Mouse (Mus musculus) liver, embryonic 12.5 days (tissue): ENCODE measurements around the gene Drg2. TPM values are rescaled to one million over a fixed set of nuclear protein-coding genes. Genes with fewer than 3 reads are reported as not detected.

Experiments
- ATAC-seq: fragments of 200-750 bp; cut with Nextera tagmentation; 2 replicates; pipeline ENCODE4 v1.8.0; 2017; ENCODE audit warnings: moderate number of reproducible peaks, mild to moderate bottlenecking, moderate library complexity
- H3K27ac ChIP-seq: fragments of 300-500 bp; sonication (generic); 2 replicates; pipeline ENCODE4 v1.5.1; 2016; ENCODE audit warnings: mild to moderate bottlenecking
- H3K27me3 ChIP-seq: fragments of 300-500 bp; sonication (generic); replicated peaks from 2 replicates; pipeline ENCODE4 v1.6.1; 2016; ENCODE audit warnings: mild to moderate bottlenecking, moderate library complexity
- H3K36me3 ChIP-seq: fragments of 300-500 bp; sonication (generic); 2 replicates; pipeline ENCODE4 v1.6.1; 2016; ENCODE audit warnings: mild to moderate bottlenecking, moderate library complexity
- H3K4me1 ChIP-seq: fragments of 300-500 bp; sonication (generic); 2 replicates; pipeline ENCODE4 v1.6.1; 2016
- H3K4me2 ChIP-seq: fragments of 300-500 bp; sonication (generic); 2 replicates; pipeline ENCODE4 v1.6.1; 2016; ENCODE audit warnings: mild to moderate bottlenecking, moderate library complexity
- H3K4me3 ChIP-seq: fragments of 300-500 bp; sonication (generic); 2 replicates; pipeline ENCODE4 v1.5.1; 2016; ENCODE audit warnings: mild to moderate bottlenecking, moderate library complexity
- H3K9ac ChIP-seq: fragments of 300-500 bp; sonication (generic); 2 replicates; pipeline ENCODE4 v1.6.1; 2016; ENCODE audit warnings: mild to moderate bottlenecking, moderate library complexity
- H3K9me3 ChIP-seq: fragments of 300-500 bp; sonication (generic); replicated peaks from 2 replicates; pipeline ENCODE4 v1.6.1; 2016; ENCODE audit warnings: mild to moderate bottlenecking, moderate library complexity
- WGBS: fragments of 180-500 bp; shearing (Covaris S2); methylation state at CpG from one replicate; pipeline ENCODE4 v1.1.7; 2016; ENCODE audit not compliant: insufficient replicate concordance; 5-methylcytosine and 5-hydroxymethylcytosine counted together
- polyA plus RNA-seq: library from polyadenylated mRNA; unstranded; fragments of >200 nt; fragmentation: Nextera tagmentation; extraction: Ambion mirVana; gene quantifications from 2 replicates; pipeline ENCODE4 v1.2.1, GENCODE M21; 2016

The Drg2 gene
- polyA plus RNA-seq, 1 experiment from 2014 or later, result 61.7 TPM

DNA sequence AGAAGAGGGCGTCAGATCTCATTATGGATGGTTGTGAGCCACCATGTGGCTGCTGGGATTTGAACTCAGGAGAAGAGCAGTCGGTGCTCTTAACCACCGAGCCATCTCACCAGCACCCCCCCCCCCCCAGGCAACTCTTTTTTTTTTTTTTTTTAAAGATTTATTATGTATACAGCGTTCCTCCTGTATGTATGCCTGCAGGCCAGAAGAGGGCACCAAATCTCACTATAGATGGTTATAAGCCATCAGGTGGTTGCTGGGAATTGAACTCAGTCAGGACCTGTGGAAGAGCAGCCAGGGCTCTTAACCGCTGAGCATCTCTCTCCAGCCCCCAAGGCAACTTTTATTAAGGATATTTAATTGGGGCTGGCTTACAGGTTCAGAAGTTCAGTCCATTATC, 20.1 kb downstream of the Drg2 start:
- WGBS, result 73% methylated on average over 5 of the region's 5 CpGs
- ATAC-seq, result no peak

DNA sequence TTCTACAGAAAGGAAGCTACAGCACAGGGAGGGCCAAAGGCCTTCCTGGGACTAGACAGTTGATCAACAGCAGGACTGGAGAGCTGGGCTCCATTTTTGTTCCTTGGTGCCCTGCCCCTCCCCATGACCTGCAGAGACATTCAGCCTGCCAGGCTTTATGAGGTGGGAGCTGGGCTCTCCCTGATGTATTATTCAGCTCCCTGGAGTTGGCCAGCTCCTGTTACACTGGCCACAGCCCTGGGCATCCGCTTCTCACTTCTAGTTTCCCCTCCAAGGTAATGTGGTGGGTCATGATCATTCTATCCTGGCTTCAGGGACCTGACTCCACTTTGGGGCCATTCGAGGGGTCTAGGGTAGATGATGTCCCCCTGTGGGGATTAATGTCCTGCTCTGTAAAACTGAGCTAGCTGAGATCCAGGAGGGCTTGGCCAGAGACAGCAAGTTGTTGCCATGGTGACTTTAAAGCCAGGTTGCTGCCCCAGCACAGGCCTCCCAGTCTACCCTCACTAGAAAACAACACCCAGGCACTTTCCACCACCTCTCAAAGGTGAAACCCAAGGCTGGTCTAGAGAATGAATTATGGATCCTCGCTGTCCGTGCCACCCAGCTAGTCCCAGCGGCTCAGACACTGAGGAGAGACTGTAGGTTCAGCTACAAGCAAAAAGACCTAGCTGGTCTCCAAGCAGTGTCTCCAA, 21.4 kb downstream of the Drg2 start:
- H3K36me3 ChIP-seq, result no peaks in the 10 kb centered on the region
- ATAC-seq, result no peak
- H3K27me3 ChIP-seq, result peaks cover 33% of the 10 kb centered on the region
- H3K4me1 ChIP-seq, result peaks cover 20% of the 10 kb centered on the region
- no peak overlapping the region for H3K27ac ChIP-seq
- no peak overlapping the region for H3K4me2 ChIP-seq
- H3K4me3 ChIP-seq, result no peak overlapping the region
- no peak overlapping the region for H3K9ac ChIP-seq
- whole genome bisulfite sequencing, result 75% methylated on average over 5 of the region's 5 CpGs
- no peaks in the 10 kb centered on the region for H3K9me3 ChIP-seq

More for the DNA sequence above, 20.1 kb downstream of the Drg2 start:
- no peak overlapping the region for H3K4me3 ChIP-seq
- H3K27ac ChIP-seq, result no peak overlapping the region
- no peaks in the 10 kb centered on the region; the same call in 1 of the 2 replicates for H3K36me3 ChIP-seq
- peaks cover 10% of the 10 kb centered on the region for H3K4me1 ChIP-seq
- no peak overlapping the region for H3K9ac ChIP-seq
- no peak overlapping the region for H3K4me2 ChIP-seq
- H3K9me3 ChIP-seq, result no peaks in the 10 kb centered on the region
- peaks cover 21% of the 10 kb centered on the region for H3K27me3 ChIP-seq

GRCm38 (mm10) chr11:60478121-60478520, 23.7 kb downstream of the Drg2 start:
- Histone ChIP-seq H3K36me3 (no peaks in the 10 kb centered on the region), H3K27me3 (peaks cover 44% of the 10 kb centered on the region), H3K9me3 (no peaks in the 10 kb centered on the region), H3K4me2 (peak overlapping the region; percentile 52), H3K4me1 (peaks cover 20% of the 10 kb centered on the region), H3K27ac (no peak overlapping the region), H3K4me3 (0 out of 2 replicates have a peak overlapping the region, but pooled peaks have one; percentile 6), H3K9ac (no peak overlapping the region)
- ATAC-seq, result peak; percentile 44; the same call in 1 of the 2 replicates
- WGBS, result 33% methylated on average over 17 of the region's 17 CpGs

DNA sequence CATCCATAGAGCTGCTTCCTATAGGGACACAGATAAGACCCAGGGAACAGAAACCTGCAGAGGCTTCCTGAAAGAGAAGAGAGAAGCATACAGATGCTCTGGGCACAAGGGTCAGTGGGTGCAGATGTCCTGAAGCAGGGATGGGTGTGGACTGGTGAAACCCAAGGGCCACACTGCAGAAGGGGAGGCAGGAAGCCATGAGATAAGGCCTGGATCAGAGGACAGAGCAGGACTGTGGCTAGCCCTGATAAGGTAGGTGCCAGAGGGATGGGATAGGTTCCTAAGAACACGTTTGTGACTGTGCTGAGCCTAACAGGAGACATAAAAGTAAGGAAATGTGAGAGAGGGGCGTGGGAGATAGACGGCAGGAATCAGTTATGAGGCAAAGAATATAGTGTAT, 31.9 kb downstream of the Drg2 start:
- peak overlapping the region; percentile 51 for H3K9ac ChIP-seq
- H3K4me2 ChIP-seq, result peak overlapping the region; percentile 60
- no peaks in the 10 kb centered on the region for H3K36me3 ChIP-seq
- no peaks in the 10 kb centered on the region for H3K9me3 ChIP-seq
- H3K4me1 ChIP-seq, result peaks cover 41% of the 10 kb centered on the region
- peak; percentile 99 for ATAC-seq
- H3K27ac ChIP-seq, result peak overlapping the region; percentile 81
- peak overlapping the region; percentile 4; the same call in 1 of the 2 replicates for H3K4me3 ChIP-seq
- H3K27me3 ChIP-seq, result peaks cover 22% of the 10 kb centered on the region
- WGBS, result 9% methylated on average over 3 of the region's 3 CpGs

- WGBS, result 70% methylated on average over 5 of the region's 5 CpGs
Observed at GRCm38 (mm10) chr11:60492726-60493125, 38.3 kb downstream of the Drg2 start.

DNA sequence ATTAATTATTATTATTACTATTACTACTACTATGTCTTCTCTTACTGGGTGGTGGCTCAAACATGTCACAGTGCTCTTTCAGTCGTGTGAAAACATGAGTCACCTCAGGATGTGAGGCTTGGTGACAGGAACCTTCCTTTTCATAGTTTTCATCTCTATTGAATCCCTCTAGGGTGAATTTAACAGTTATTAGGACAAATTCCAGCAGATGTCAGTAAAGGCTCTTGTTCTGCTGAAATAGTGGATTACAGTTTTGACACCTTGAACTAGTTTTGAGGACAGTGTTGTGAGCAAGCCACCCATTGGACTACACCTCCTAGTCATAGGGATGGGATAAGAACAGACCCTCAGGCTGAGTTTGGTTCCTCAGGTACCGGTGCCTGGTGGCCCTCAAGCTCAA, 41.3 kb downstream of the Drg2 start:
- H3K27ac ChIP-seq, result no peak overlapping the region
- H3K4me3 ChIP-seq, result no peak overlapping the region
- no peaks in the 10 kb centered on the region for H3K9me3 ChIP-seq
- H3K36me3 ChIP-seq, result no peaks in the 10 kb centered on the region
- H3K4me2 ChIP-seq, result no peak overlapping the region
- H3K9ac ChIP-seq, result no peak overlapping the region
- 50% methylated on average over 2 of the region's 2 CpGs for WGBS
- no peak for ATAC-seq
- H3K27me3 ChIP-seq, result peaks cover 64% of the 10 kb centered on the region
- H3K4me1 ChIP-seq, result no peaks in the 10 kb centered on the region

More at GRCm38 (mm10) chr11:60492726-60493125, 38.3 kb downstream of the Drg2 start:
- H3K4me3 ChIP-seq, result no peak overlapping the region
- no peak for ATAC-seq
- no peaks in the 10 kb centered on the region for H3K9me3 ChIP-seq
- no peak overlapping the region for H3K4me2 ChIP-seq
- H3K9ac ChIP-seq, result no peak overlapping the region
- H3K27ac ChIP-seq, result no peak overlapping the region
- H3K36me3 ChIP-seq, result no peaks in the 10 kb centered on the region
- H3K4me1 ChIP-seq, result peaks cover 10% of the 10 kb centered on the region
- peaks cover 49% of the 10 kb centered on the region for H3K27me3 ChIP-seq

DNA sequence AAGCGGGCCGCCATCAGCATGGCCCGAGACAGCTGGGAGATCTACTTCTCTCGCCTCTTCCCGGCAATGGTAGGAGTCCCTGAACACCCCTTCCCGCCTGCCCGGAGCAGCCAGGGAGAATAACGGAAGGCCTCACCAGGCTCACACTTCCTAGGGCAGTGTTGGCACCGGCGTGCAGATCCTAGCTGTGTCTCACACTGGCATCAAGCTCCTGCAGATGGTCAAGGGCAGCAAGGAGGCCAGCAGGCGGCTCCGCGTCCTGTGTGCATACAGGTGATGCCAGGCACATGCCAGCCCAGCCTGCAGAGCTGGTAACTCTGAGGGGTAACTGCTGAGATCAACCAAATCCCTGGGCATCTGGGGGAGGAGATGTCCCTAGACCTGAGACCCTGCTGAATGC, 52.9 kb downstream of the Drg2 start:
- Histone ChIP-seq H3K27me3 (peaks cover 65% of the 10 kb centered on the region), H3K9ac (no peak overlapping the region), H3K4me2 (no peak overlapping the region), H3K27ac (peak overlapping the region; percentile 10; the same call in 1 of the 2 replicates), H3K9me3 (no peaks in the 10 kb centered on the region), H3K4me1 (peaks cover 55% of the 10 kb centered on the region), H3K4me3 (no peak overlapping the region), H3K36me3 (no peaks in the 10 kb centered on the region)
- ATAC-seq, result no peak
- WGBS, result 79% methylated on average over 13 of the region's 13 CpGs

GRCm38 (mm10) chr11:60508950-60509349, 54.6 kb downstream of the Drg2 start:
- H3K27me3 ChIP-seq, result peaks cover 56% of the 10 kb centered on the region
- no peaks in the 10 kb centered on the region for H3K36me3 ChIP-seq
- peak overlapping the region; percentile 60 for H3K9ac ChIP-seq
- no peaks in the 10 kb centered on the region for H3K9me3 ChIP-seq
- peak overlapping the region; percentile 56 for H3K4me3 ChIP-seq
- H3K4me2 ChIP-seq, result peak overlapping the region; percentile 86
- peaks cover 55% of the 10 kb centered on the region for H3K4me1 ChIP-seq
- ATAC-seq, result peak; percentile 88
- H3K27ac ChIP-seq, result peak overlapping the region; percentile 77
- 4% methylated on average over 11 of the region's 11 CpGs for WGBS

DNA sequence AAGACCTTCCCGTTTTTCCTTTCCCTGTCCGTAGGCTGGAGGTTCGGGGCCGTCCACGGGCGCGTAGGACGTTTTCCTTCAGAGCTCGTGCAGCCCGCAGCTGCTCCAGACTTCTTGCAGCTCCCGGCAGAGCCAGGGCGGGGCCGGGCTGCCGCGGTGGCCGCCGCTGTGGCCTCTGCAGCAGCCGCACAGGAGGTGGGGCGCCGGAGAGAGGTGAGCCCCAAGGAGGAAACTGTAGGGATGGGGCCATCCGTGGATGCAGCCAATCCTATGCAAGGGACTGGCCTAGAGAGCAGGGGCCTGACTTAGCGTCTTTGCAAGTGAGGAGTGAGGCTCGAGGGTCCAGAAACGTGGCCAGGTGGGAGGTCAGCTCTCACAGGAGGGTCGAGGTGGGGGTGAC, 55.1 kb downstream of the Drg2 start:
- H3K4me1 ChIP-seq, result peaks cover 55% of the 10 kb centered on the region
- H3K27me3 ChIP-seq, result peaks cover 59% of the 10 kb centered on the region
- WGBS, result under 1% methylated on average over 25 of the region's 25 CpGs
- no peaks in the 10 kb centered on the region for H3K9me3 ChIP-seq
- no peaks in the 10 kb centered on the region for H3K36me3 ChIP-seq
- H3K4me2 ChIP-seq, result peak overlapping the region; percentile 86
- H3K4me3 ChIP-seq, result peak overlapping the region; percentile 56
- peak overlapping the region; percentile 77 for H3K27ac ChIP-seq
- H3K9ac ChIP-seq, result peak overlapping the region; percentile 60
- peak; percentile 77 for ATAC-seq

- Histone ChIP-seq H3K36me3 (no peaks in the 10 kb centered on the region), H3K4me2 (no peak overlapping the region), H3K4me1 (peaks cover 47% of the 10 kb centered on the region), H3K4me3 (no peak overlapping the region), H3K9ac (no peak overlapping the region), H3K27ac (no peak overlapping the region), H3K27me3 (peaks cover 60% of the 10 kb centered on the region), H3K9me3 (no peaks in the 10 kb centered on the region)
- ATAC-seq, result no peak
- WGBS, result 69% methylated on average over 1 of the region's 1 CpGs
Observed at GRCm38 (mm10) chr11:60511893-60512292, 57.5 kb downstream of the Drg2 start.

- no peak for ATAC-seq
- H3K9me3 ChIP-seq, result no peaks in the 10 kb centered on the region
Observed at GRCm38 (mm10) chr11:60512520-60512919, 58.1 kb downstream of the Drg2 start.

GRCm38 (mm10) chr11:60514941-60515340, 60.5 kb downstream of the Drg2 start:
- Histone ChIP-seq H3K4me2 (no peak overlapping the region), H3K9ac (no peak overlapping the region), H3K4me3 (no peak overlapping the region), H3K4me1 (peaks cover 19% of the 10 kb centered on the region), H3K27ac (no peak overlapping the region), H3K36me3 (no peaks in the 10 kb centered on the region), H3K9me3 (no peaks in the 10 kb centered on the region), H3K27me3 (peaks cover 31% of the 10 kb centered on the region)
- 60% methylated on average over 2 of the region's 2 CpGs for WGBS
- no peak for ATAC-seq

More at GRCm38 (mm10) chr11:60512520-60512919, 58.1 kb downstream of the Drg2 start:
- WGBS, result 56% methylated on average over 2 of the region's 2 CpGs
- Histone ChIP-seq H3K36me3 (no peaks in the 10 kb centered on the region), H3K4me3 (no peak overlapping the region), H3K27me3 (peaks cover 54% of the 10 kb centered on the region), H3K4me2 (no peak overlapping the region), H3K9ac (no peak overlapping the region), H3K4me1 (peaks cover 41% of the 10 kb centered on the region), H3K27ac (no peak overlapping the region)
